Mouse (Mus musculus) heart, embryonic 10.5 days (tissue): ENCODE measurements around the gene Trim12c. TPM values are rescaled to one million over a fixed set of nuclear protein-coding genes. Genes with fewer than 3 reads are reported as not detected.
A peak's percentile ranks its signal among the peaks of the same experiment; 100 is the strongest.
"Not testable (repeated sequence)": the region's sequence is repeated elsewhere in the genome, so short reads cannot be mapped to it uniquely, and the experiment has no call there.

ENCODE experiments used
- DNase-seq: peaks from one replicate; pipeline ENCODE4 v3.0.0-alpha.2; 2017; ENCODE audit warnings: low spot score
- H3K27ac ChIP-seq: fragments of 300-500 bp; sonication (generic); 2 replicates; pipeline ENCODE4 v1.5.1; 2016; ENCODE audit warnings: mild to moderate bottlenecking
- H3K27me3 ChIP-seq: fragments of 300-500 bp; sonication (generic); 2 replicates; pipeline ENCODE4 v1.6.1; 2016; ENCODE audit warnings: mild to moderate bottlenecking; ENCODE audit not compliant: poor library complexity, insufficient read depth, severe bottlenecking
- H3K36me3 ChIP-seq: fragments of 300-500 bp; sonication (generic); 2 replicates; pipeline ENCODE4 v1.6.1; 2016; ENCODE audit warnings: mild to moderate bottlenecking, moderate library complexity
- H3K4me1 ChIP-seq: fragments of 300-500 bp; sonication (generic); 2 replicates; pipeline ENCODE4 v1.6.1; 2016; ENCODE audit warnings: mild to moderate bottlenecking
- H3K4me3 ChIP-seq: fragments of 300-500 bp; sonication (generic); 2 replicates; pipeline ENCODE4 v1.5.1; 2016; ENCODE audit warnings: mild to moderate bottlenecking, moderate library complexity
- H3K9me3 ChIP-seq: fragments of 300-500 bp; sonication (generic); 2 replicates; pipeline ENCODE4 v1.6.1; 2016; ENCODE audit warnings: mild to moderate bottlenecking, moderate library complexity
- WGBS: fragments of 180-500 bp; shearing (Covaris S2); methylation state at CpG from one replicate; pipeline ENCODE4 v1.1.7; 2016; 5-methylcytosine and 5-hydroxymethylcytosine counted together
- polyA plus RNA-seq: library from polyadenylated mRNA; unstranded; fragments of >200 nt; fragmentation: Nextera tagmentation; extraction: Ambion mirVana; gene quantifications from 2 replicates; pipeline ENCODE4 v1.2.1, GENCODE M21; 2016

The Trim12c gene
- polyA plus RNA-seq = 1.2 and 1.6 TPM in 2 replicates

DNA sequence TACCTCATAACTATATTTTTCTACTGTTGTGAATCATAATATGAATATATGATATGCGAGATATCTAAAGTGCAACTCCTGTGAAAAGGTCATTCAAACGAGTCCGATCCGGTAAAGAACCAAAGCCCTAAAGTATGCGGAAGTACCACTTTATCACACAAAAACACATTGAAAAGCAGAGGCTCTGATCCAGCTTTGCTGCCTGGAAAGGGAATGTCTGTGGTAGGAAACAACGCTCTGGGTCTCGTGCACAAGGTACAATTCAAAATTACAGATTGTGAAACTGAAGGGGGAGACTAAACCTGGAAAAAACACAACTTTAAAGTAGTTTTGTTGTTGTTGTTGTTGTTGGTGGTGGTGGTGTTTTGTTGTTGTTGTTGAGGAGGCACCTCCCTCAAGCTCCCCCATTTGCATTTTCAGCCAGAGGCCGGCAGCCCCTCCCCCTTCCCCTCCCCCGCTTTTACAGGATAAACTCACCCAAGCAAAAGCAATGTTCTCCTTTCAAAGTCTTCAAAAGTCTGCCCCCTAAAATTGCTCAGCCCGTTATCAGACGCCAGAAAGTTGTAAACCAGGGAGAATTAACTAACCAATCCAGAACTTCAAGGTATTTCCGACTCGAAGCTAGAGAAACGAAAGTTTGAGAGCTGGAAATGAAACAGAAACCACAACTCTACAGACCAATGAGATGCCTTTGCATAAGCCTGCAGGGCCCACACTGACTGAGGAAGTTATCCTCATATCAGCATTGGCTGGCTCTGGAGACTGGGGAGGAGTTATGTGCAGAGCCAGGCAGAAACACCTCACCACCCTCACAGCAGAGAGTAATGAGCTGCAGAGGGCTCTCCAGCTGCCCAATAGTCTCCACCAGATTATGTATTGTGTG, at the start of gene Trim12c:
Gene Trim12c, minus strand, starts transcription at position 646 of the 883 bp plus-strand sequence.
- DNase-seq = peak; percentile 92
- H3K27me3 ChIP-seq = no peaks in the 10 kb centered on the region
- H3K27ac ChIP-seq = peak within 1 kb of the TSS; percentile 69
- no peaks in the 10 kb centered on the region for H3K9me3 ChIP-seq
- 5% methylated on average over 14 of the region's 14 CpGs for WGBS
- H3K4me1 ChIP-seq = peaks cover 8% of the 10 kb centered on the region; the same call in 1 of the 2 replicates
- no peaks in the 10 kb centered on the region for H3K36me3 ChIP-seq
- H3K4me3 ChIP-seq = peak within 1 kb of the TSS; percentile 58

DNA sequence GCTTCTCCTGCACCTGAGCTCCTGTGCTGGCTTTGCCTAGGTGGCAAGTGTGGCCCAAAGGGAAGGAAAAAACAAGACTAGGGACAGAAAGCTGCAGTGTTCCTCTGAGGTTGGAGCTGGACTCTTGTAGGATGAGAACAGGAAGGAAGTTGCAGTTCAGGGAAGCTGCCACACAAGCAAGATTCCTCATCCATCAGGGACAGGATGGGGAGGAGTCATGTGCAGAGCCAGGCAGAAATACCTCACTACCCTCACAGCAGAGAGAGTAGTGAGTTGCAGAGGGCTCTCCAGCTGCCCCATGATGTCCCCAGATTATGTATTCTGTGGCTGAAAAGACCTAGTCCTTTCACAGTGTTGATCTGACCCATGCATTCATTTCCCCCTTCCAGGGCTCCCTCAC, 48.0 kb upstream of the Trim12c start:
- no peak for DNase-seq
- Histone ChIP-seq H3K9me3 (no peaks in the 10 kb centered on the region), H3K4me1 (no peaks in the 10 kb centered on the region), H3K36me3 (no peaks in the 10 kb centered on the region), H3K27me3 (no peaks in the 10 kb centered on the region), H3K4me3 (no peak overlapping the region), H3K27ac (no peak overlapping the region)

DNA sequence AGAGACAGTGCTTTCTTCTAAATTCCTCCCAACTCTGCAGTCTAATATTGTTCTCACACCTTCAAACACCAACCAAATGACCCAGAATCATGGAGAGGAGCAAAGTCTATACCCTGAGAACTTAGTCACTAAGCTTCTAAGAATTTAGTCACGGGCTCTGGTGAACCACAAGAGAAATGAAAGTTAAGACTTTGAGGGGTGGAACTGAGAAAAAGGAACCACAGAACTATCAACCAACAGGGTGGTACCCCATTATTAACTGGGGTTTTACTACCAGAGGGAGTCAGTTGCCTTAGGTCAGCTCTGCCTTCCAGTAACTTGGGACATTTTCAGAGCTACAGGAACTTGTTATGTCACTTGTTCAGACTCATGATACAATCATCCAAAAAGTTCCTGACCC, 47.5 kb upstream of the Trim12c start, which contains the start of gene Trim30c:
Gene Trim30c, minus strand, starts transcription at position 140 of the 400 bp plus-strand sequence.
- H3K4me3 ChIP-seq = no peak within 1 kb of the TSS
- H3K4me1 ChIP-seq = no peaks in the 10 kb centered on the region
- no peak for DNase-seq
- H3K36me3 ChIP-seq = no peaks in the 10 kb centered on the region
- WGBS = 73% methylated on average over 1 of the region's 1 CpGs
- H3K9me3 ChIP-seq = no peaks in the 10 kb centered on the region
- no peaks in the 10 kb centered on the region for H3K27me3 ChIP-seq
- no peak within 1 kb of the TSS for H3K27ac ChIP-seq

DNA sequence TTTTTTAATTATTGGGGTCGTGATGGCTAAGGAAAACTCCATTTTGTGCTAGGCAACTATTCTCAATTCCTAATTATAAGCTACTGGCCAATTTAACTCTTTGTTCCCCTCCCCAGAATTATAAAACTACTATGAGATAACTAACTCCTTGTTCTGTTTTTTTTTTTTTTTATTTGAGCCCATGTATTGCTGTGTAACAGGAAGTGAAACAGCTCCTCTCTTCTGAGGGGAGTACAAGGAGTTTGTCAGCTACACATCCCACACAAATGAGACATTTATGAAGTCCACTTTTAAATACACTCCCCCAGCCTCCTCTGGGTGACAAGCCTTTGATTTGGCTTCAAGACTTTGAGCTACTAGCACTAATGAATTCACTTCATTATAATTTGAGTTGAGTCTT, 45.3 kb upstream of the Trim12c start:
- Histone ChIP-seq H3K27ac (no peak overlapping the region), H3K27me3 (no peaks in the 10 kb centered on the region), H3K36me3 (no peaks in the 10 kb centered on the region), H3K4me1 (no peaks in the 10 kb centered on the region), H3K9me3 (no peaks in the 10 kb centered on the region), H3K4me3 (no peak overlapping the region)
- no peak for DNase-seq
- 64% methylated on average over 1 of the region's 1 CpGs for WGBS

- WGBS = 64% methylated on average over 1 of the region's 1 CpGs
- DNase-seq = no peak
- H3K9me3 ChIP-seq = no peaks in the 10 kb centered on the region
- H3K27me3 ChIP-seq = no peaks in the 10 kb centered on the region
- no peak within 1 kb of the TSS for H3K4me3 ChIP-seq
- no peaks in the 10 kb centered on the region for H3K36me3 ChIP-seq
- H3K27ac ChIP-seq = no peak within 1 kb of the TSS
- no peaks in the 10 kb centered on the region for H3K4me1 ChIP-seq
Measured at GRCm38 (mm10) chr7:104369736-104370414, 16.7 kb upstream of the Trim12c start, which contains the start of gene Trim30b. Gene Trim30b (minus strand): TSS chr7:104369884.

GRCm38 (mm10) chr7:104366339-104366738, 13.2 kb upstream of the Trim12c start:
- no peak for DNase-seq
- H3K27ac ChIP-seq = no peak overlapping the region
- H3K27me3 ChIP-seq = no peaks in the 10 kb centered on the region
- H3K4me3 ChIP-seq = no peak overlapping the region
- no peaks in the 10 kb centered on the region for H3K9me3 ChIP-seq
- no peaks in the 10 kb centered on the region for H3K4me1 ChIP-seq
- no peaks in the 10 kb centered on the region for H3K36me3 ChIP-seq

DNA sequence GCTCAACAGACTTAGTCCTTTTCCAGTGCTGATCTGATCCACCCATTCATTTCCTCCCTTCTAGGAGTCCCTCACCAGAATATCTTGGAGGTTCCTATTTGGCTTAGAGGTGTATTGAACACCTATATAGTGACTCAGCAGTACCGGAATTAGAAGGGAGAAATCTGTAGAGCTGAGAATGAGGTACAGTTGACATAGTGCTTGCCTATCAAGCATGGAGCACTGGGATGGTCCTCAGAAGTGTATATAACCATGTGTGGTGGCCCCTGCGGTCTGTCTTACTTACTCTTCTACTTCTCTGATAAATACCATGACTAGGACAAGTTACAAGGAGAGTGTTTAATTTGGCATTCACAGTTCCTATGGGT, 422 bp upstream of the Trim12c start:
- no peaks in the 10 kb centered on the region for H3K36me3 ChIP-seq
- WGBS = 55% methylated on average over 2 of the region's 2 CpGs
- no peaks in the 10 kb centered on the region for H3K9me3 ChIP-seq
- no peak overlapping the region for H3K27ac ChIP-seq
- no peaks in the 10 kb centered on the region for H3K27me3 ChIP-seq
- peak; percentile 73 for DNase-seq
- peaks cover 8% of the 10 kb centered on the region; the same call in 1 of the 2 replicates for H3K4me1 ChIP-seq
- peak overlapping the region; percentile 58 for H3K4me3 ChIP-seq

GRCm38 (mm10) chr7:104348043-104348442, 5.1 kb downstream of the Trim12c start:
- not testable (repeated sequence) for H3K36me3 ChIP-seq, H3K27me3 ChIP-seq, H3K4me3 ChIP-seq, H3K9me3 ChIP-seq, DNase-seq, H3K4me1 ChIP-seq, H3K27ac ChIP-seq
- WGBS = 84% methylated on average over 4 of the region's 4 CpGs

DNA sequence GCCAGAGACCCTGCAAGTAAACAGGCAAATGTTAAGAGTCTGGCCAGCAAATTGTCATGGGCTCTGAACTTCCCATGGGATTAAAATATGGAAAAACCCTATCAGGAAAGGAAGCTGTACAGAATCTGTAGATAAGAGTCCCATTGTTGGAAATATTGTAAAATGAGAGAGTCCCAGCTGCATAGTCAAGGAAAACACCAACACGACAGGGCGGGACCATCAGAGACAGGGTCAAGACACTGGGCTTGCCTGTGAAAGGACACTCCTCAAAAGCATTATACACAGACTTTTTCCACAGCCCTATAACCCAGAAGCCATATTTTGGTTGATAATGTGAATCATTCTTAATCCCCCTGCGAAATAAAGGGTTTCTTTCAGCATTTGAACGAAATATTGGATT, 12.4 kb downstream of the Trim12c start:
- H3K27me3 ChIP-seq, H3K36me3 ChIP-seq, H3K9me3 ChIP-seq, H3K4me3 ChIP-seq, DNase-seq, H3K27ac ChIP-seq, H3K4me1 ChIP-seq: not testable (repeated sequence)
- WGBS = 75% methylated on average over 4 of the region's 4 CpGs

DNA sequence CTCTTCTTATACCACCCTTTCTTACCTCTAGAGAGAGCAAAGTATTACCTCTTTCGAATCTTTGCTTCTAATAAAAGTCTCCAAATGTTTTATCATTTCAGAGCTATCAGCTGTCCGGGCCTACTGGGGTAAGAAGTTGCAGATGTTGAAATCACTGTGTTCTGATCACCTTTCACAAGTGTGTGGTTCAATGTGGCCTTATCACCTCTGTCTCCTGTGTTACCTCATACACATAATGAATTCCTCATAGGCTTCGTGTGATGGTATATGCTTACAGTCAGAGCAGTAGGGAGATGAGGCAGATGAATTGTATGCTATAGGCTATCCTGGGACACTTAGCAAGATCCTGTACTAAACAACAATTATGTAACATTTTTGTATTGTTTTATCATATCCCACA, 17.6 kb downstream of the Trim12c start:
- WGBS = 76% methylated on average over 3 of the region's 3 CpGs
- H3K4me3 ChIP-seq, H3K27ac ChIP-seq, H3K4me1 ChIP-seq, H3K27me3 ChIP-seq, H3K36me3 ChIP-seq, DNase-seq, H3K9me3 ChIP-seq: not testable (repeated sequence)

GRCm38 (mm10) chr7:104329171-104329570, 24.0 kb downstream of the Trim12c start, which contains the start of gene Trim34b:
Gene Trim34b (plus strand): TSS chr7:104329471.
- not testable (repeated sequence) for H3K4me3 ChIP-seq, H3K36me3 ChIP-seq, DNase-seq, H3K9me3 ChIP-seq, H3K27ac ChIP-seq, H3K27me3 ChIP-seq, H3K4me1 ChIP-seq
- 89% methylated on average over 2 of the region's 2 CpGs for WGBS

DNA sequence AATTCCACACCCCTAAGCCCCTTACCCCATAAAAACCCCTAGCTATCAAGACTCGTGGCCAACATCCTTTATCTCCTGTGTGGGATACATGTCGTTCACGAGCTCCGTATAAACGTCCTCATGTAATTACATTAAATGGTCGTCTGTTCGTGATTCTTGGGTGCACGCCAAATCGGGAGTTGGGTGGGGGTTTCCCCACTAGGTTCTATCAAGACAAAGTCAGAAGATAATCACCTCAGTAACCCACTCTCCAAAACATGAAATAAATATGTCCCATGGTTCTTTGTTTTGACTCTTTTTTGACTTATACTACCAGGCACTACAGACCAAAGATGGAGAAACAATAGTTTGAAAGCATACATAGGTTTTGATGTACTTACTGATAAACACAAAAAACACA, 31.1 kb downstream of the Trim12c start:
- no peaks in the 10 kb centered on the region for H3K27me3 ChIP-seq
- DNase-seq = no peak
- H3K9me3 ChIP-seq = no peaks in the 10 kb centered on the region
- H3K4me3 ChIP-seq = no peak overlapping the region
- H3K36me3 ChIP-seq = no peaks in the 10 kb centered on the region
- no peaks in the 10 kb centered on the region for H3K4me1 ChIP-seq
- no peak overlapping the region for H3K27ac ChIP-seq
- WGBS = 76% methylated on average over 9 of the region's 9 CpGs

DNA sequence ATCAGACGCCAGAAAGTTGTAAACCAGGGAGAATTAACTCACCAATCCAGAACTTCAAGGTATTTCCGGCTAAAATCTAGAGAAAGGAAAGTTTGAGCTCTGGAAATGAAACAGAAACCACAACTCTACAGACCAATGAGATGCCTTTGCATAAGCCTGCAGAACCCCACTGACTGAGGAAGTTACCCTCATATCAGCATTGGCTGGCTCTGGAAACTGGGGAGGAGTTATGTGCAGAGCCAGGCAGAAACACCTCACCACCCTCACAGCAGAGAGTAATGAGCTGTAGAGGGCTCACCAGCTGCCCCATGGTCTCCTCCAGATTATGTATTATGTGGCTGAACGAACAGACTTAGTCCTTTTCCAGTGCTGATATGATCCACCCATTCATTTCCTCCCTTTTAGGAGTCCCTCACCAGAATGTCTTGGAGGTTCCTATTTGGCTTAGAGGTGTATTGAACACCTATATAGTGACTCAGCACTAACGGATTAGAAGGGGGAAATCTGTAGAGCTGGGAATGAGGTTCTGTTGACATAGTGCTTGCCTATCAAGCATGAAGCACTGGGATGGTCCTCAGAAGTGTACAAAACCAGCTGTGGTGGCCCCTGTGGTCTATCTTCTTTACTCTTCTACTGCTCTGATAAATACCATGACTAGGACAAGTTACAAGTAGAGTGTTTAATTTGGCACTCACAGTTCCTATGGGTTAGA, 37.6 kb downstream of the Trim12c start, which contains the start of gene Trim12a:
Gene Trim12a, minus strand, starts transcription at position 98 of the 712 bp plus-strand sequence.
- peak within 1 kb of the TSS; percentile 55 for H3K4me3 ChIP-seq
- H3K9me3 ChIP-seq, H3K36me3 ChIP-seq, H3K27me3 ChIP-seq, H3K4me1 ChIP-seq, DNase-seq: not testable (repeated sequence)
- WGBS = 18% methylated on average over 4 of the region's 4 CpGs
- peak within 1 kb of the TSS; percentile 64; the same call in 1 of the 2 replicates for H3K27ac ChIP-seq
